Mouse (Mus musculus): ENCODE results near the gene Dock1. TPM values are rescaled to one million over a fixed set of nuclear protein-coding genes. Genes with fewer than 3 reads are reported as not detected.

Dock1 gene
- polyA plus RNA-seq, 1 experiment from 2014 or later = 7.2 TPM

GRCm38 (mm10) chr7:134698246-134698645 is 27.8 kb downstream of the Dock1 start:
- Histone ChIP-seq H3K9ac (no peak overlapping the region), H3K36me3 (replicated peaks) (no peaks in the 10 kb centered on the region), H3K4me2 (no peak overlapping the region), H3K4me3 (no peak overlapping the region), H3K27ac (no peak overlapping the region), H3K4me1 (no peaks in the 10 kb centered on the region), H3K9me3 (no peaks in the 10 kb centered on the region), H3K27me3 (replicated peaks) (no peaks in the 10 kb centered on the region)
- ATAC-seq (replicated peaks) = no peak
- 80% methylated on average over 5 of the region's 5 CpGs for WGBS

GRCm38 (mm10) chr7:134700001-134700400 is 29.5 kb downstream of the Dock1 start:
- ATAC-seq (replicated peaks) = no peak
- H3K27me3 ChIP-seq (replicated peaks) = no peaks in the 10 kb centered on the region
- 73% methylated on average over 5 of the region's 5 CpGs for WGBS

GRCm38 (mm10) chr7:134702481-134702880 is 32.0 kb downstream of the Dock1 start:
- Histone ChIP-seq H3K27me3 (replicated peaks) (no peaks in the 10 kb centered on the region), H3K4me1 (no peaks in the 10 kb centered on the region), H3K4me2 (no peak overlapping the region), H3K27ac (no peak overlapping the region), H3K36me3 (replicated peaks) (no peaks in the 10 kb centered on the region), H3K9me3 (no peaks in the 10 kb centered on the region), H3K9ac (no peak overlapping the region), H3K4me3 (no peak overlapping the region)
- WGBS = 84% methylated on average over 5 of the region's 5 CpGs
- no peak for ATAC-seq (replicated peaks)

More at GRCm38 (mm10) chr7:134700001-134700400, 29.5 kb downstream of the Dock1 start:
- H3K36me3 ChIP-seq (replicated peaks) = no peaks in the 10 kb centered on the region
- H3K9me3 ChIP-seq = no peaks in the 10 kb centered on the region
- no peak overlapping the region for H3K9ac ChIP-seq
- no peak overlapping the region for H3K4me3 ChIP-seq
- no peaks in the 10 kb centered on the region for H3K4me1 ChIP-seq
- no peak overlapping the region for H3K27ac ChIP-seq
- H3K4me2 ChIP-seq = no peak overlapping the region

- H3K4me1 ChIP-seq = no peaks in the 10 kb centered on the region
- 79% methylated on average over 2 of the region's 2 CpGs for WGBS
- no peak overlapping the region for H3K4me2 ChIP-seq
- H3K27me3 ChIP-seq (replicated peaks) = no peaks in the 10 kb centered on the region
- no peak overlapping the region for H3K4me3 ChIP-seq
- H3K36me3 ChIP-seq (replicated peaks) = no peaks in the 10 kb centered on the region
- no peak overlapping the region for H3K9ac ChIP-seq
- no peak overlapping the region for H3K27ac ChIP-seq
- ATAC-seq (replicated peaks) = no peak
- H3K9me3 ChIP-seq = no peaks in the 10 kb centered on the region
These were observed 33.2 kb downstream of the Dock1 start for GRCm38 (mm10) chr7:134703704-134704103.

- Histone ChIP-seq H3K36me3 (replicated peaks) (no peaks in the 10 kb centered on the region), H3K4me2 (no peak overlapping the region), H3K27me3 (replicated peaks) (no peaks in the 10 kb centered on the region), H3K9ac (no peak overlapping the region), H3K9me3 (no peaks in the 10 kb centered on the region), H3K27ac (no peak overlapping the region), H3K4me3 (no peak overlapping the region), H3K4me1 (no peaks in the 10 kb centered on the region; the same call in 1 of the 2 replicates)
- peak; percentile 82 for ATAC-seq (replicated peaks)
- WGBS = 9% methylated on average over 5 of the region's 5 CpGs
These were observed 38.9 kb downstream of the Dock1 start for GRCm38 (mm10) chr7:134709226-134709853.

- no peak overlapping the region for H3K27ac ChIP-seq
These were observed 41.1 kb downstream of the Dock1 start for GRCm38 (mm10) chr7:134711576-134711975.

GRCm38 (mm10) chr7:134719406-134719805 is 49.0 kb downstream of the Dock1 start:
- no peaks in the 10 kb centered on the region for H3K27me3 ChIP-seq (replicated peaks)
- no peaks in the 10 kb centered on the region for H3K36me3 ChIP-seq (replicated peaks)
- H3K9me3 ChIP-seq = no peaks in the 10 kb centered on the region
- H3K9ac ChIP-seq = no peak overlapping the region
- no peak overlapping the region for H3K4me3 ChIP-seq
- ATAC-seq (replicated peaks) = no peak
- no peak overlapping the region for H3K4me2 ChIP-seq
- no peaks in the 10 kb centered on the region; the same call in 1 of the 2 replicates for H3K4me1 ChIP-seq
- 66% methylated on average over 3 of the region's 3 CpGs for WGBS
- H3K27ac ChIP-seq = no peak overlapping the region

More at GRCm38 (mm10) chr7:134711576-134711975, 41.1 kb downstream of the Dock1 start:
- Histone ChIP-seq H3K9me3 (no peaks in the 10 kb centered on the region), H3K4me3 (no peak overlapping the region), H3K4me1 (no peaks in the 10 kb centered on the region; the same call in 1 of the 2 replicates), H3K9ac (no peak overlapping the region), H3K27me3 (replicated peaks) (no peaks in the 10 kb centered on the region), H3K4me2 (no peak overlapping the region), H3K36me3 (replicated peaks) (no peaks in the 10 kb centered on the region)
- 92% methylated on average over 1 of the region's 1 CpGs for WGBS
- no peak for ATAC-seq (replicated peaks)

- Histone ChIP-seq H3K4me3 (no peak overlapping the region), H3K9me3 (no peaks in the 10 kb centered on the region), H3K27ac (no peak overlapping the region), H3K4me2 (no peak overlapping the region), H3K27me3 (replicated peaks) (no peaks in the 10 kb centered on the region), H3K4me1 (peaks cover 14% of the 10 kb centered on the region), H3K9ac (no peak overlapping the region), H3K36me3 (replicated peaks) (no peaks in the 10 kb centered on the region)
- 96% methylated on average over 7 of the region's 7 CpGs for WGBS
- ATAC-seq (replicated peaks) = no peak
These were observed 51.9 kb downstream of the Dock1 start for GRCm38 (mm10) chr7:134722361-134722760.

GRCm38 (mm10) chr7:134722955-134723354 is 52.5 kb downstream of the Dock1 start:
- Histone ChIP-seq H3K4me1 (peaks cover 14% of the 10 kb centered on the region), H3K36me3 (replicated peaks) (no peaks in the 10 kb centered on the region), H3K9ac (no peak overlapping the region), H3K4me3 (no peak overlapping the region), H3K9me3 (no peaks in the 10 kb centered on the region), H3K4me2 (no peak overlapping the region), H3K27ac (no peak overlapping the region), H3K27me3 (replicated peaks) (no peaks in the 10 kb centered on the region)
- ATAC-seq (replicated peaks) = no peak
- 91% methylated on average over 9 of the region's 9 CpGs for WGBS

- no peaks in the 10 kb centered on the region for H3K9me3 ChIP-seq
- H3K36me3 ChIP-seq (replicated peaks) = no peaks in the 10 kb centered on the region
- 87% methylated on average over 5 of the region's 5 CpGs for WGBS
- H3K4me3 ChIP-seq = no peak overlapping the region
- H3K4me2 ChIP-seq = no peak overlapping the region
- no peak overlapping the region for H3K27ac ChIP-seq
- H3K4me1 ChIP-seq = peaks cover 14% of the 10 kb centered on the region
- no peak for ATAC-seq (replicated peaks)
- no peak overlapping the region for H3K9ac ChIP-seq
- no peaks in the 10 kb centered on the region for H3K27me3 ChIP-seq (replicated peaks)
These were observed 53.1 kb downstream of the Dock1 start for GRCm38 (mm10) chr7:134723509-134723908.

- Histone ChIP-seq H3K4me3 (no peak overlapping the region), H3K9ac (no peak overlapping the region), H3K4me1 (peaks cover 14% of the 10 kb centered on the region), H3K9me3 (no peaks in the 10 kb centered on the region), H3K4me2 (peak overlapping the region; percentile 20; the same call in 1 of the 2 replicates), H3K27ac (no peak overlapping the region), H3K27me3 (replicated peaks) (no peaks in the 10 kb centered on the region), H3K36me3 (replicated peaks) (no peaks in the 10 kb centered on the region)
- 25% methylated on average over 7 of the region's 7 CpGs for WGBS
- ATAC-seq (replicated peaks) = no peak
These were observed 54.4 kb downstream of the Dock1 start for GRCm38 (mm10) chr7:134724841-134725240.

GRCm38 (mm10) chr7:134725551-134726529 is 55.4 kb downstream of the Dock1 start:
- WGBS = 40% methylated on average over 11 of the region's 11 CpGs
- no peak overlapping the region for H3K4me3 ChIP-seq
- no peaks in the 10 kb centered on the region for H3K9me3 ChIP-seq
- H3K4me1 ChIP-seq = peaks cover 14% of the 10 kb centered on the region
- H3K36me3 ChIP-seq (replicated peaks) = no peaks in the 10 kb centered on the region
- H3K27ac ChIP-seq = no peak overlapping the region
- H3K9ac ChIP-seq = no peak overlapping the region
- H3K27me3 ChIP-seq (replicated peaks) = no peaks in the 10 kb centered on the region
- no peak for ATAC-seq (replicated peaks)
- H3K4me2 ChIP-seq = peak overlapping the region; percentile 20; the same call in 1 of the 2 replicates

Data from midbrain, embryonic 15.5 days (tissue).